Mouse (Mus musculus) 3T3-L1 (cell line): Measurements from ENCODE around the gene Chaf1a.

ENCODE experiments used
- DNase-seq: peaks from one replicate; pipeline ENCODE4 v3.0.0-alpha.2; 2015; ENCODE audit warnings: low read depth, low spot score

The Chaf1a gene

GRCm38 (mm10) chr17:56119431-56119830, 79.2 kb downstream of the Chaf1a start:
- DNase-seq = no peak

DNA sequence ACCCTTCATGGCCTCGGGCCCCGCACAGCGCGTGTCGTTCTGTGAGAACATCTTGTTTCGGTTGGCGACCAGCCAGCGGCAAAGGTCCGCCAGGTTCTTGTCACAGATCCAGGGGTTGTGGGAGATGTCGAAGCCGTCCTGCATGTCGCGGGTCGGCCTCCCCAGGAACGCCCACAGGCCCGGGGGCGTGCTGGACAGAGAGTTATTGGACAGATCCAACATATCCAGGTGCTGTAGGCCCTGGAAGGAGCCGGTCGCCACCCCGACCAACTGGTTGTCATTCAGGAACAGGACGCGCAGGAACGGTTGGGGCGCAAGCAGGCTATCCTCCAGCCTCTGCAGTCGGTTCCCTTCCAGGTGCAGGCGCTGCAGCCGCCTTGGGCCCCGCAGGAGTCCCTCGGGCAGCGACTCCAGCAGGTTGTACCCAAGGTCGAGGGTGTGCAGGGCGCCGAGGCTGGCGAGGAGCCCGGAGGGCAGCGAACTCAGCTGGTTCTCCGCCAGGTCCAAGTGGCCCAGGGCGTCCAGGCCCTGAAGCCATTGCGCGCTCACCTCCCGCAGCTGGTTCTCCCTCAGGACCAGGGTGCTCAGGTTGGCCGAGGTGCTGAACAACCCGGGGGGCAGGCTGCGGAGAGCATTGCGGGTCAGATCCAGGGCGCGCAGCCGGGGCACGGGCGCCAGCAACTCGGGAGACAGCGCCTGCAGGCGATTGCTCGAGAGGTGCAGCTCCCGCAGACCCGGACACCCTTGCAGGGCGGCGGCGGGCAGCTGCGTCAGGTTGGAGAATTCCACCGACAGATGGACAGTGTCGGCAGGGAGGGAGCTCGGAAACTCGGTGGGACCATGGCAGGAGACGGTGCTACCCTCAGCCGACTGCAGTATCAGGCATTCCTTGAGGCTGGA, 80.0 kb downstream of the Chaf1a start:
- DNase-seq = no peak

GRCm38 (mm10) chr17:56121826-56122225, 81.6 kb downstream of the Chaf1a start, which contains the start of gene Lrg1:
Gene Lrg1, minus strand, starts transcription at chr17:56122001.
- DNase-seq = no peak
